Mouse (Mus musculus) cortical plate, adult 2 months (tissue): ENCODE measurements around the gene Tnni1. TPM values are rescaled to one million over a fixed set of nuclear protein-coding genes. Genes with fewer than 3 reads are reported as not detected.

Experiments used
- H3K27ac ChIP-seq: fragments of 200-500 bp; 2 replicates; pipeline ENCODE4 v1.5.1; 2012; ENCODE audit warnings: low read length, control low read depth, inconsistent platforms; ENCODE audit not compliant: insufficient read depth
- H3K4me1 ChIP-seq: fragments of 200-500 bp; 2 replicates; pipeline ENCODE4 v1.6.1; 2011; ENCODE audit warnings: low read length; ENCODE audit not compliant: control insufficient read depth, insufficient read depth
- H3K4me3 ChIP-seq: fragments of 200-500 bp; 2 replicates; pipeline ENCODE4 v1.5.1; 2011; ENCODE audit warnings: mild to moderate bottlenecking, low read length, control low read depth; ENCODE audit not compliant: insufficient read depth
- CTCF ChIP-seq: fragments of 200-500 bp; IDR thresholded peaks from 2 replicates; pipeline ENCODE4 v1.5.1; 2011; ENCODE audit warnings: mild to moderate bottlenecking, control low read depth, low read length; ENCODE audit not compliant: insufficient read depth; ENCODE audit errors: extremely low read depth
- POLR2A ChIP-seq: fragments of 200-500 bp; IDR thresholded peaks from 2 replicates; pipeline ENCODE4 v1.6.1; 2011; ENCODE audit warnings: mild to moderate bottlenecking, low read length, control low read depth; ENCODE audit not compliant: insufficient read depth; ENCODE audit errors: extremely low read depth
- polyA plus RNA-seq: library from polyadenylated mRNA; depleted of rRNA; stranded (reverse); fragments of >200 nt; gene quantifications from 2 replicates; pipeline ENCODE4 v1.2.3, GENCODE M21; 2012

Tnni1 gene
- polyA plus RNA-seq, 1 experiment = 18.8 TPM

DNA sequence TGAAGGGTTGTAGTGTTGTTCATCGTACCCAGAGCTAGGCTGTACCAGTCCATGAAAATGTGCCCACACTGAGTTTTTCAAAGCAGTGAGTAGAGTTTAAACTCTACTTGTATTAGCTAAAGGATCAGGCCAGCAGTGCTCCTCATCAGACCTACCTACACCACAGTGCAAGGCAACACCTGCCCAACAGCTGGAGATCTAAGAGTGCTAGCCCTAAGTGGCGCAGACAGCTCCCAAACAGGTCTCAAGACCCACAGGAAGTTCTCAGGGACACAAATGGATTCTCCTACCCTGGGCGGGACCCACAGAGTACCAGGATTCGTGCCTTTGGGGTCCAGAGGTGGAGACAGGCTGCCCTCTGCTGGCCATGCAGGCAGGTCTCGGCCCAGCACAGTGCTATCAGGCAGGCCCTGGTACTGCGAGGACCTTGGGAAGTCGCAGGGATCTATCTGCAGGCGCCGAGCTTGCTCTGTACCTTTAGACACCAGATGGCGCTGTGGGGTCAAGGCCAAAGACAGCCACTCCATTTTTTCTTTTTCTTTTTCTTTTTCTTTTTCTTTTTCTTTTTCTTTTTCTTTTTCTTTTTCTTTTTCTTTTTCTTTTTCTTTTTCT, 26.4 kb upstream of the Tnni1 start:
- Histone ChIP-seq H3K4me3 (no peak overlapping the region), H3K27ac (no peak overlapping the region), H3K4me1 (peaks cover 3% of the 10 kb centered on the region; the same call in 1 of the 2 replicates)
- no peak for TF ChIP-seq POLR2A
- TF ChIP-seq CTCF = peak; percentile 88

DNA sequence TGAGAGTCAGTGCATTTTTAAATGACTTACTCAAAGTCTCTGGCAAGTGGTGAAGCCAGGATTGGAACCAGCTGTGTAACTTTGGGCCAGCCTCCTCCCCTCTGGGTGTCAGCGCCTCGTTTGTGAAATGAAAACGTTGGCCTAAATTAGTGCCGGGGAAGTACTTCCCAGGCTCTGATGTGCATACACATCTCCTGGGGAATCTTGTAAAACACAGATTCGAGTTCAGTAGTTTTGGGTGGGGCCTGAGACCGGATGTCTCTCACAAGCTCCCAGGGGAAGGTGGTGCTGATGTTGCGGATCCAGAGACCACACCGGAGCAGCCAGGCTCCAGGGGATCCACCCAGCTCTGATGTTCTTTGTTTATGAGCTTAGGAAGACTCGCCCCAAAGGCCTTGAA, 23.9 kb upstream of the Tnni1 start:
- no peak overlapping the region for H3K4me3 ChIP-seq
- TF ChIP-seq POLR2A (no peak), CTCF (no peak)
- H3K27ac ChIP-seq = no peak overlapping the region
- H3K4me1 ChIP-seq = peaks cover 3% of the 10 kb centered on the region; the same call in 1 of the 2 replicates

DNA sequence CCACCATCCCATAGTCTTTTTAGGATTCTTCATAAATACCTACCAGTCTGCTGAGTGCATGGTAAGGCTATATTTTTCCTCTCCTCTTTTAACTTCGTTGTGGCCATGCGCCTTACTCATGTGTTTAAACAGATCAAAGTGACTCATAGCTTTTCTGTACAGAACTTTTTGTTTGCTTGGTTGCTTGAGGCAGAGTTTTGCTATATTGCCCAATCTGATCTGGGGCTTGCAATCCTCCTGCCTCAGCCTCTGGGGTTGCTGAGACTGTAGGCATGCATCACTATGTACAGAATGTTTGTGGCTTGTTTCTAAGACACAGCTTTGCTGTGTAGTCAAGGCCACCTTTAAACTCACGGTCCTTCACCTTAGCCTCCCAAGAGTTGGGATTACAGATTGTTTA, 23.3 kb upstream of the Tnni1 start:
- Histone ChIP-seq H3K4me1 (peaks cover 3% of the 10 kb centered on the region; the same call in 1 of the 2 replicates), H3K4me3 (no peak overlapping the region), H3K27ac (no peak overlapping the region)
- TF ChIP-seq CTCF (no peak), POLR2A (no peak)

DNA sequence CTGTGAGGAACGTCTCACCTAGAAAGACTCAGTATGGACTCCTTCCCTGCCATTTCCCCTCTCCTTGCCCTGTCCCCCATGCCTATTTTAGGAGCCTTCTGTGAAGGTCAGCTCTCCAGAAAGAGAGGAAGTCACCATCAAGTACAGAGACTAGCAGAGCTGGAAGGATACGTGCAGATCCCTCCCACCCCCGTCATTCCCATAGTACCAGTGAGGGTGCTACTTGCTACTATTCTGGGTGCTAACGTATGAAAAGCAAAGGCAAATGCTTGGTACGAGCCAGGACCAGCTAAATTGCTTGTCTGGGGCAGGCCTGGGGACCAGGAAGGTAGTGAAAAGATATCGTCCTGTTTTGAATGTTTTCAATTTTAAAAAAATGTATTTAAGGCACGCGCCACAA, 21.9 kb upstream of the Tnni1 start:
- H3K27ac ChIP-seq = no peak overlapping the region
- peaks cover 3% of the 10 kb centered on the region; the same call in 1 of the 2 replicates for H3K4me1 ChIP-seq
- no peak overlapping the region for H3K4me3 ChIP-seq
- TF ChIP-seq CTCF (no peak), POLR2A (no peak)

DNA sequence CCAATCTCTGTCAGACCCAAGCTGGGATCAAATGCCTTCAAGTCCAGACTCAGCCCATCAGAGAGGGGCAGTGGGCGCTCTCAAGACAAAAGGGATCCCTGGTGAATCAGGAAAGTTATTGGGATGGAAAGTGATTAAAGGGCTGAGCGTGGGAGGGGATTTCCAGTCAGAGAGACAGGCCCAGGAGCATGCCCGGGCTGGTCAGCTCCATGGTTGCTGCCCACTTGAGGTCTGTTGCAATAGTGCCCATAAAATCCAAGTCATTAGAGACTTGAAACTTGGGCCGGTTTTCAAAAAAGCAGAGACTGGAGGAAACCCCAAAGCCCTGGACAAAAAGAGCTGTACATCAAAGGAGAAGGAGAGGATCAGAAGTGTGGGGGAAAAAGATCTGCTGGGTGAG, 19.5 kb upstream of the Tnni1 start:
- H3K27ac ChIP-seq = no peak overlapping the region
- H3K4me1 ChIP-seq = peaks cover 3% of the 10 kb centered on the region; the same call in 1 of the 2 replicates
- no peak overlapping the region for H3K4me3 ChIP-seq
- TF ChIP-seq CTCF (no peak), POLR2A (no peak)

DNA sequence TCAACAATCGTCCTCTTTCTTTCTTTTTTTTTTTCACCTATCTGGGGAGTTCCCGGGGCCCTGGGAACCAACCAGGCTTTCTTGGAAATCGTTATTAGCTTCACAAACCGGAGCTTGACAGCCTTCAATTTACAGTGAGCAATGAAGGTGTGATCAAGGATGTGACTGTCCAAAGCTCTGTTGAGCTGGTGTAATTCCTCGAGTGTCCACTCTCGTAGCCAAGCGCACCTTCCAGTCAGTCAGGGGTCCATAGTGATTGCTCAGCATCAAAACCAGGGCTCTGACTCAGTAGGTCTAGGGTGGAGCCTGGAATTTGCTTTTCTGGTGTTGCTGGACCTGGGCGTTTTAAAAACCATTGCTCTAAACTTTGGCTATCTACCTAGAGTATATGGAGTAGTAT, 19.0 kb upstream of the Tnni1 start:
- H3K27ac ChIP-seq = no peak overlapping the region
- TF ChIP-seq CTCF (0 out of 2 replicates have a peak, but pooled peaks have one; percentile 13), POLR2A (no peak)
- peaks cover 3% of the 10 kb centered on the region; the same call in 1 of the 2 replicates for H3K4me1 ChIP-seq
- H3K4me3 ChIP-seq = no peak overlapping the region

DNA sequence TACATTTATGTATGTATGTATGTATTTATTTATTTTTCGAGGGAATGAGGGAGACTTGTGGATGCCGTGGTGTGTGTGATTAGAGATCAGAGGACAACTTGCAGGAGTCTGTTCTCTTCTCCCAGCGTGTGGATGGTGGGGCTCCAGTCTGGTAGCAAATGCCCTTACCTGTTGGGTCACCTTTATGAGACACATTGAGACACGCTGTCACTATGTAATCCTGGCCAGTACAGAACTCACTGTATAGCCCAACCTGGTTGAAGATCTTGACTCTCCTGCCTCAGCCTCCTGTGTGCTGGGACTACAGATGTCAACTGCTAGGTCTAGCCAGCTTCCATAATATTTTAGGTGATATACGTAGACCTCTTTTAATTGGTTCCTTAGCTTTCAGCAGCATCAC, 17.5 kb upstream of the Tnni1 start:
- no peak overlapping the region for H3K4me3 ChIP-seq
- no peak overlapping the region for H3K27ac ChIP-seq
- H3K4me1 ChIP-seq = peaks cover 3% of the 10 kb centered on the region; the same call in 1 of the 2 replicates
- TF ChIP-seq CTCF (no peak), POLR2A (no peak)

DNA sequence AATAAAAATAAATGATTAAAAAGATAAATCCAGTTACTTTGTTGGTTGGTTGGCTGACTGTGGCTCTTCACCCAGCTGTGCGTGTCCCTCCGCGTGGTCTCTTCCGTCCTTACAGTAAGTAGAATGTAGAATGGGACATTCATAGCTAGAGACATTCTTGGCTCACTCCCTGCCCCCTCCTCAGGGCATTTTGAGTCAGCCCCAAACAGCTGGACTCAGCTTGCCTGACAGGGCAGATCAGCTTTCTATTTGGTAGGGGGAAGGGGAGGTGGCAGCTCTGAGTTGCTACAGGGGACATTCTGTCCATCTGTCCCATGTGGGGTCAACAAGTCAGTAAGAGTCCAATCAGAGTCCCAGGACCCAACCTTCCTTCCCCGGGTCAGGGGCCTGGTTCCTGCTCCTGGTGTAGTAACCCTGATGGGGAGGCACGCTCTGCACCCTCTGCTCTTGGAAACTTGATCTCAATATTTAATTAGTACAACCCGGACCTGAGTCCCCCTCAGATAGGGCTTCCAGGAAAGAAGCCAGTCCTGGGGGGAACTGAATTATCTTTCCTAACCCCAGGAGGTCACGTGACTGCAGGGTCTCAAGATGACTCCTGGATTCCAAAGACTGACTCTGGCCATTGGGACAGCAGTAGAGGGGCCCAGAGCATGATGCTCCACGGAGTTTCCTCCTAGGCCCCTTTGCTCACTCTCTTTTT, 15.6 kb upstream of the Tnni1 start:
- H3K4me3 ChIP-seq = no peak overlapping the region
- no peaks in the 10 kb centered on the region; the same call in 1 of the 2 replicates for H3K4me1 ChIP-seq
- H3K27ac ChIP-seq = no peak overlapping the region
- no peak for TF ChIP-seq POLR2A
- TF ChIP-seq CTCF = no peak

DNA sequence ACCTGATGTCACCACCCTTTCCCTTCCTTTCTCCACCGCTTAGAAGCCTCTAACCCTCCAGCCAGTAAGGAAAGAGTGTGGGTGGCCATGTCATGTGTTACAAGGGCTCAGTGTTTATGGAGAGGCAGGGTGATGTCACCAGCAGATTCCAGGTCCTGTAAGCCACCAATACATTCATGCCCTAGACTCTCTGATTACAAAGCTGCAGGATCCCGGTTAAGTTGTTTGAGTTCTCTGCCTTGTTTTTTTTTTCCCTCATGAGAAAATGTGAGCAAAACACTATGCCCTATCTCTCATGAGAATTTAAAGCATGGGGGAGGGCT, 15.1 kb upstream of the Tnni1 start:
- TF ChIP-seq CTCF (no peak), POLR2A (no peak)
- H3K27ac ChIP-seq = no peak overlapping the region

More for the DNA sequence above, 15.1 kb upstream of the Tnni1 start:
- H3K4me3 ChIP-seq = no peak overlapping the region
- no peaks in the 10 kb centered on the region; the same call in 1 of the 2 replicates for H3K4me1 ChIP-seq
